8 mouse cellular contexts compared by ENCODE assay signal in genomic region chr9:14276481-14277287, GRCm38 (mm10). TPM values are rescaled to one million over a fixed set of nuclear protein-coding genes. Genes with fewer than 3 reads are reported as not detected.
DNase-seq lines count a peak whose midpoint lies in the region; ATAC-seq lines count a peak whose summit lies in the region.

No protein-coding gene starts in this region.

- under 1% methylated on average over 60 of the region's 61 CpGs for WGBS in forebrain, embryonic 12.5 days
- under 1% methylated on average over 60 of the region's 61 CpGs for WGBS in hindbrain, embryonic 10.5 days
- under 1% methylated on average over 61 of the region's 61 CpGs for WGBS in macrophage (ENCODE audit: missing documents)

- no peaks in the 10 kb centered on the region for H3K9me3 ChIP-seq in erythroblast, embryonic 14.5 days (ENCODE audit: control insufficient read depth, low read length)
- H3K9me3 ChIP-seq in forebrain, embryonic 12.5 days: no peaks in the 10 kb centered on the region
- H3K9me3 ChIP-seq in hindbrain, embryonic 10.5 days: no peaks in the 10 kb centered on the region

- H3K27me3 ChIP-seq in erythroblast, embryonic 14.5 days (ENCODE audit: control insufficient read depth): peaks cover 42% of the 10 kb centered on the region
- no peaks in the 10 kb centered on the region for H3K27me3 ChIP-seq in forebrain, embryonic 12.5 days
- no peaks in the 10 kb centered on the region for H3K27me3 ChIP-seq in hindbrain, embryonic 10.5 days (ENCODE audit: insufficient read depth, poor library complexity, severe bottlenecking)

- H3K79me2 ChIP-seq in macrophage (ENCODE audit: inconsistent target): no peaks in the 10 kb centered on the region

- peaks cover 23% of the 10 kb centered on the region for H3K4me1 ChIP-seq in erythroblast, embryonic 14.5 days (ENCODE audit: control insufficient read depth)
- H3K4me1 ChIP-seq in forebrain, embryonic 12.5 days: peaks cover 14% of the 10 kb centered on the region
- peaks cover 22% of the 10 kb centered on the region for H3K4me1 ChIP-seq in hindbrain, embryonic 10.5 days (replicated peaks)

- ATAC-seq in erythroblast, adult 5-6 weeks (replicated peaks; ENCODE audit: low FRiP score, poor library complexity, severe bottlenecking): no peak
- peak; percentile 73 for ATAC-seq in forebrain, embryonic 12.5 days (ENCODE audit: low FRiP score)

- H3K9ac ChIP-seq in forebrain, embryonic 12.5 days: peak overlapping the region; percentile 84

- peak overlapping the region; percentile 69 for H3K4me2 ChIP-seq in forebrain, embryonic 12.5 days

- DNase-seq in adrenal gland, postnatal 4 days (ENCODE audit: low spot score in 2 of 2): peak; percentile 28 to 36
- no peak for DNase-seq in hindbrain, embryonic 10.5 days (ENCODE audit: low spot score)
- peak; percentile 61 to 63 for DNase-seq in layer of hippocampus, postnatal 14 days (ENCODE audit: low spot score in 2 of 2)
- peak; percentile 6 for DNase-seq in skeletal muscle tissue, adult 2 months (ENCODE audit: low read depth, low spot score)

- peak overlapping the region; percentile 96 for H3K27ac ChIP-seq in forebrain, embryonic 12.5 days
- H3K27ac ChIP-seq in hindbrain, embryonic 10.5 days: peak overlapping the region; percentile 95
- no peak overlapping the region for H3K27ac ChIP-seq in macrophage

- no peaks in the 10 kb centered on the region for H3K36me3 ChIP-seq in erythroblast, embryonic 14.5 days (ENCODE audit: control insufficient read depth)
- no peaks in the 10 kb centered on the region for H3K36me3 ChIP-seq in forebrain, embryonic 12.5 days (replicated peaks)
- H3K36me3 ChIP-seq in hindbrain, embryonic 10.5 days: no peaks in the 10 kb centered on the region
- H3K36me3 ChIP-seq in macrophage (ENCODE audit: inconsistent target): no peaks in the 10 kb centered on the region

- peak overlapping the region; percentile 68 for H3K4me3 ChIP-seq in erythroblast, embryonic 14.5 days (replicated peaks)
- peak overlapping the region; percentile 91 for H3K4me3 ChIP-seq in forebrain, embryonic 12.5 days (replicated peaks)
- peak overlapping the region; percentile 94 for H3K4me3 ChIP-seq in hindbrain, embryonic 10.5 days
- peak overlapping the region; percentile 46 for H3K4me3 ChIP-seq in macrophage (ENCODE audit: inconsistent target)

RNA-seq across cellular contexts. Expression of gene Sesn3, which starts 1.8 kb away (rescaled TPM):
- 0.02 TPM in 1 of 2 replicates, not detected in the other for polyA plus RNA-seq in erythroblast, embryonic 14.5 days (2012)
- total RNA-seq in erythroblast, adult 5-6 weeks (2015; ENCODE audit: low replicate concordance): 3.1 and 3.6 TPM in 2 replicates
- total RNA-seq in erythroblast, adult 5-6 weeks (2017; ENCODE audit: low replicate concordance): 0.68 and 2.2 TPM in 2 replicates
- 10 to 100 TPM; 50.7 to 52.8 TPM for total RNA-seq in adrenal gland, postnatal 4 days (2021)
- 20.3 and 20.7 TPM in 2 replicates for polyA plus RNA-seq in forebrain, embryonic 12.5 days (2016; fragmentation: Nextera tagmentation; extraction: Ambion mirVana)
- 13.4 and 16.9 TPM in 2 replicates for polyA plus RNA-seq in hindbrain, embryonic 10.5 days (2016; fragmentation: Nextera tagmentation; extraction: Ambion mirVana)
- total RNA-seq in layer of hippocampus, postnatal 14 days (2021): 10 to 100 TPM; 59.1 to 66.2 TPM
- 10 to 100 TPM in 7 of 26 experiments, 1 to 10 TPM in 17, under 1 TPM in 2; 0.67 to 18.0 (median 6.6) TPM for total RNA-seq in macrophage (2018; cell fraction: chromatin; rRNA removed)
- 10 to 100 TPM in 1 of 26 experiments, 1 to 10 TPM in 25; 2.9 to 11.4 (median 5.9) TPM for total RNA-seq in macrophage (2018; cell fraction: cytosol; rRNA removed)
- 10 to 100 TPM in 3 of 26 experiments, 1 to 10 TPM in 23; 2.9 to 17.3 (median 5.8) TPM for total RNA-seq in macrophage (2018; cell fraction: nucleus; rRNA removed)
- polyA plus RNA-seq in macrophage (2018): 4.3 to 6.0 TPM (median 4.9 TPM) in 3 replicates
